Comparison of ENCODE assay signal across 8 mouse cellular contexts in the genomic region with DNA sequence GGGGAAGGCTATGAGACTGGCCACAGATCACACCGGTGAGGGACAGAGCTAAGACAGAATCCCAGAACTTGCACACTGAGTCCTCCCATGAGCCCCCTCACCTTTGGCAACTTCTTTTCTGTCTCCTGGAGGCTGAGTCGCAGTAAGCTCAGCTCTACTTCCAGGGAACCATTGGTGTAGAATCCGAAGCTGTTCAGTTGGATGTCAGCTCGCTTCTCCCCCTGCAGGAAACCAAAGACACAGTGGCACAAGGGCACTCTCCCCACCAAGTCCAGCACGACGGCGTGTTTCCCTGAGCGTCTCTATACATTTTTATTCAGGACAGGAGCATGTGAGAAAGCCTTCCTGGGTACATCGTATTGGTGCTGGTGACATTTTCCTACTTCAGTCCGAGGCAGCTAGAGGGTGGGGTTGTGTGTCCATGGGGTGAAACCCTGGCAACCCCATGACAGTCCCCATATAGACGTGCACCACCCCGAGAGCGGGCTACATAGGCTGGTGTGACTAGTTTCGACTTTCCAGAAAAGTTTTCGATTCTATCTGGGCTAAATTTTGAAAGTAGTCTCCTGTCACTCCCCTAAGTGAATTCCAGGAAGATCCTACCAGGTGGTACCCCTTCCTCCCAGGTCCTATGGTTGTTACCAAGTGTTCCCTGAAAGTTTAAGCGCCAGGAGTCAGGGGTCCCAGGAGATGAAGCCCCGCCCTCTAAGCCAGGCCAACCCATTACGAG. TPM values are rescaled to one million over a fixed set of nuclear protein-coding genes. Genes with fewer than 3 reads are reported as not detected.
DNase-seq lines count a peak whose midpoint lies in the region; ATAC-seq and TF ChIP-seq lines count a peak whose summit lies in the region.

No protein-coding gene starts in this region.

- no peak for TF ChIP-seq POLR2A in lung, adult 2 months (IDR thresholded peaks at IDR 0.05; ENCODE audit: borderline replicate concordance, extremely low read depth, low read depth, low read length)
- no peak for TF ChIP-seq POLR2A in brain, embryonic 14.5 days (IDR thresholded peaks at IDR 0.05; ENCODE audit: borderline replicate concordance, extremely low read depth, insufficient read depth, insufficient read length, poor library complexity, severe bottlenecking)

- ATAC-seq in forebrain, embryonic 16.5 days: peak; percentile 0; the same call in 1 of the 2 replicates
- no peak for ATAC-seq in liver, postnatal 0 days

- WGBS in lung, adult 2 months: 3% methylated on average over 18 of the region's 18 CpGs
- WGBS in forebrain, embryonic 16.5 days: 3% methylated on average over 18 of the region's 18 CpGs
- WGBS in liver, postnatal 0 days (ENCODE audit: insufficient replicate concordance): 5% methylated on average over 18 of the region's 18 CpGs

- H3K27me3 ChIP-seq in forebrain, embryonic 16.5 days (replicated peaks; ENCODE audit: control insufficient read depth, insufficient read depth, low read length): no peaks in the 10 kb centered on the region
- H3K27me3 ChIP-seq in liver, postnatal 0 days (ENCODE audit: insufficient read depth, low read length): no peaks in the 10 kb centered on the region

- intact Hi-C loops in left cerebral cortex, postnatal 14 days (cut with DNase I): no loop called here

- H3K4me3 ChIP-seq in lung, adult 2 months (replicated peaks; ENCODE audit: extremely low read depth, low read depth, low read length): peak overlapping the region; percentile 87
- H3K4me3 ChIP-seq in forebrain, embryonic 16.5 days (replicated peaks; ENCODE audit: low read length): peak overlapping the region; percentile 70
- peak overlapping the region; percentile 90 for H3K4me3 ChIP-seq in liver, postnatal 0 days (ENCODE audit: low read depth, low read length)

- peaks cover 8% of the 10 kb centered on the region for H3K4me1 ChIP-seq in lung, adult 2 months (ENCODE audit: control insufficient read depth, insufficient read depth, low read length)
- peaks cover 27% of the 10 kb centered on the region for H3K4me1 ChIP-seq in forebrain, embryonic 16.5 days (replicated peaks; ENCODE audit: control insufficient read depth, insufficient read depth, low read length)
- H3K4me1 ChIP-seq in liver, postnatal 0 days (ENCODE audit: insufficient read depth): peaks cover 29% of the 10 kb centered on the region

- H3K36me3 ChIP-seq in forebrain, embryonic 16.5 days (ENCODE audit: control insufficient read depth, insufficient read depth): 0 out of 2 replicates have a peak, but pooled peaks cover 5% of the 10 kb centered on the region
- H3K36me3 ChIP-seq in liver, postnatal 0 days (replicated peaks; ENCODE audit: insufficient read depth, low read length): peaks cover 10% of the 10 kb centered on the region

- no peak for TF ChIP-seq EP300 in liver, postnatal 0 days (IDR thresholded peaks at IDR 0.05; ENCODE audit: low read depth)

- H3K9me3 ChIP-seq in forebrain, embryonic 16.5 days (ENCODE audit: control insufficient read depth, low read length): no peaks in the 10 kb centered on the region
- no peaks in the 10 kb centered on the region for H3K9me3 ChIP-seq in liver, postnatal 0 days (ENCODE audit: low read length)

- H3K27ac ChIP-seq in forebrain, embryonic 16.5 days (ENCODE audit: low read length): peak overlapping the region; percentile 98
- peak overlapping the region; percentile 70 for H3K27ac ChIP-seq in liver, postnatal 0 days (ENCODE audit: low read depth)

- peak overlapping the region; percentile 78 for H3K4me2 ChIP-seq in forebrain, embryonic 16.5 days (ENCODE audit: low read length)
- H3K4me2 ChIP-seq in liver, postnatal 0 days (ENCODE audit: low read depth, low read length): peak overlapping the region; percentile 98

- peak overlapping the region; percentile 88 for H3K9ac ChIP-seq in forebrain, embryonic 16.5 days (replicated peaks; ENCODE audit: low read depth, low read length)
- H3K9ac ChIP-seq in liver, postnatal 0 days (replicated peaks): peak overlapping the region; percentile 78

- no peak for TF ChIP-seq CTCF in lung, adult 2 months (IDR thresholded peaks at IDR 0.05; ENCODE audit: insufficient read depth, low read length)
- TF ChIP-seq CTCF in brain, embryonic 14.5 days (IDR thresholded peaks at IDR 0.05; ENCODE audit: borderline replicate concordance, extremely low read depth, insufficient read depth, insufficient read length): no peak
- peak; percentile 52 for TF ChIP-seq CTCF in liver, postnatal 0 days (IDR thresholded peaks at IDR 0.05; ENCODE audit: low read depth)

- no peak for DNase-seq in lung, adult 2 months
- no peak for DNase-seq in lung, postnatal 25 days (ENCODE audit: low spot score)
- DNase-seq in brain, embryonic 14.5 days (ENCODE audit: low read depth): peak; percentile 27
- peak; percentile 39 for DNase-seq in liver, postnatal 0 days
- DNase-seq in frontal cortex, adult 2 months (ENCODE audit: extremely low spot score in 1 of 2, low spot score in 1 of 2): no peak
- no peak for DNase-seq in left cerebral cortex, postnatal 14 days (ENCODE audit: low spot score in 2 of 2)
- no peak for DNase-seq in cerebellum, postnatal 14 days

RNA-seq across cellular contexts. Expression of gene Gpr108, which starts 1.4 kb away (rescaled TPM):
- polyA plus RNA-seq in lung, adult 2 months (2012; rRNA removed): 62.1 and 68.2 TPM in 2 replicates
- 18.3 and 20.8 TPM in 2 replicates for polyA plus RNA-seq in brain, embryonic 14.5 days (2012; rRNA removed)
- 18.2 and 18.3 TPM in 2 replicates for polyA plus RNA-seq in forebrain, embryonic 16.5 days (2015; fragmentation: Nextera tagmentation; extraction: Ambion mirVana)
- polyA plus RNA-seq in liver, postnatal 0 days (2015; fragmentation: Nextera tagmentation; extraction: Ambion mirVana): 9.0 and 9.2 TPM in 2 replicates
- polyA plus RNA-seq in frontal cortex, adult 2 months (2012; rRNA removed): 25.0 and 26.1 TPM in 2 replicates
- 10 to 100 TPM; 18.1 to 19.3 TPM for total RNA-seq in left cerebral cortex, postnatal 14 days (2021)

RNA-seq across cellular contexts. Expression of gene Trip10, which starts 2.4 kb away (rescaled TPM):
- 43.0 and 50.7 TPM in 2 replicates for polyA plus RNA-seq in lung, adult 2 months (2012; rRNA removed)
- polyA plus RNA-seq in brain, embryonic 14.5 days (2012; rRNA removed): 11.7 and 11.9 TPM in 2 replicates
- 12.0 and 14.2 TPM in 2 replicates for polyA plus RNA-seq in forebrain, embryonic 16.5 days (2015; fragmentation: Nextera tagmentation; extraction: Ambion mirVana)
- polyA plus RNA-seq in liver, postnatal 0 days (2015; fragmentation: Nextera tagmentation; extraction: Ambion mirVana): 9.3 TPM in 2 replicates
- polyA plus RNA-seq in frontal cortex, adult 2 months (2012; rRNA removed): 7.9 and 10.0 TPM in 2 replicates
- 1 to 10 TPM; 8.1 to 9.2 TPM for total RNA-seq in left cerebral cortex, postnatal 14 days (2021)

RNA-seq across cellular contexts. Expression of gene C3, which starts 18.9 kb away (rescaled TPM):
- 254 and 275 TPM in 2 replicates for polyA plus RNA-seq in lung, adult 2 months (2012; rRNA removed)
- polyA plus RNA-seq in brain, embryonic 14.5 days (2012; rRNA removed): 1.0 and 2.0 TPM in 2 replicates
- 0.65 and 1.2 TPM in 2 replicates for polyA plus RNA-seq in forebrain, embryonic 16.5 days (2015; fragmentation: Nextera tagmentation; extraction: Ambion mirVana)
- polyA plus RNA-seq in liver, postnatal 0 days (2015; fragmentation: Nextera tagmentation; extraction: Ambion mirVana): 1,136 and 1,364 TPM in 2 replicates
- polyA plus RNA-seq in frontal cortex, adult 2 months (2012; rRNA removed): 0.18 and 1.6 TPM in 2 replicates
- under 1 TPM; 0.46 to 0.53 TPM for total RNA-seq in left cerebral cortex, postnatal 14 days (2021)

RNA-seq across cellular contexts. Expression of gene Vav1, which starts 32.1 kb away (rescaled TPM):
- 8.2 and 12.3 TPM in 2 replicates for polyA plus RNA-seq in lung, adult 2 months (2012; rRNA removed)
- polyA plus RNA-seq in brain, embryonic 14.5 days (2012; rRNA removed): 0.82 and 0.86 TPM in 2 replicates
- polyA plus RNA-seq in forebrain, embryonic 16.5 days (2015; fragmentation: Nextera tagmentation; extraction: Ambion mirVana): 1.1 and 1.3 TPM in 2 replicates
- polyA plus RNA-seq in liver, postnatal 0 days (2015; fragmentation: Nextera tagmentation; extraction: Ambion mirVana): 13.1 and 14.1 TPM in 2 replicates
- polyA plus RNA-seq in frontal cortex, adult 2 months (2012; rRNA removed): 3.1 and 4.4 TPM in 2 replicates
- 1 to 10 TPM; 4.2 to 5.4 TPM for total RNA-seq in left cerebral cortex, postnatal 14 days (2021)

RNA-seq across cellular contexts. Expression of gene Tnfsf14, which starts 52.9 kb away (rescaled TPM):
- polyA plus RNA-seq in lung, adult 2 months (2012; rRNA removed): 1.8 and 1.9 TPM in 2 replicates
- 0.10 and 0.14 TPM in 2 replicates for polyA plus RNA-seq in brain, embryonic 14.5 days (2012; rRNA removed)
- polyA plus RNA-seq in forebrain, embryonic 16.5 days (2015; fragmentation: Nextera tagmentation; extraction: Ambion mirVana): not detected in 2 replicates
- 1.7 and 1.9 TPM in 2 replicates for polyA plus RNA-seq in liver, postnatal 0 days (2015; fragmentation: Nextera tagmentation; extraction: Ambion mirVana)
- polyA plus RNA-seq in frontal cortex, adult 2 months (2012; rRNA removed): not detected in 2 replicates
- not detected for total RNA-seq in left cerebral cortex, postnatal 14 days (2021)

Comparison
In these comparisons a context has a peak if more than half of its experiments do, and no peak if none do; other contexts are left out.
1. DNase-seq: peak in brain, embryonic 14.5 days (single experiment) and liver, postnatal 0 days (single experiment); none in lung, adult 2 months (single experiment), lung, postnatal 25 days (single experiment), frontal cortex, adult 2 months (0 of 2), left cerebral cortex, postnatal 14 days (0 of 2) and cerebellum, postnatal 14 days (0 of 2).
2. RNA of gene C3, which starts 18.9 kb away (polyA plus RNA-seq): 1,136 to 1,364 TPM in liver, postnatal 0 days and 254 to 275 TPM in lung, adult 2 months; 1.0 to 2.0 TPM in brain, embryonic 14.5 days, 0.65 to 1.2 TPM in forebrain, embryonic 16.5 days and 0.18 to 1.6 TPM in frontal cortex, adult 2 months; every median in the first group is over 10 times any median in the second.
3. Peak in every context shown above with its lines, with median percentiles within 50 percentile points of each other: H3K4me3 ChIP-seq.